Mouse (Mus musculus): ENCODE results near the gene Rnf181.

DNA sequence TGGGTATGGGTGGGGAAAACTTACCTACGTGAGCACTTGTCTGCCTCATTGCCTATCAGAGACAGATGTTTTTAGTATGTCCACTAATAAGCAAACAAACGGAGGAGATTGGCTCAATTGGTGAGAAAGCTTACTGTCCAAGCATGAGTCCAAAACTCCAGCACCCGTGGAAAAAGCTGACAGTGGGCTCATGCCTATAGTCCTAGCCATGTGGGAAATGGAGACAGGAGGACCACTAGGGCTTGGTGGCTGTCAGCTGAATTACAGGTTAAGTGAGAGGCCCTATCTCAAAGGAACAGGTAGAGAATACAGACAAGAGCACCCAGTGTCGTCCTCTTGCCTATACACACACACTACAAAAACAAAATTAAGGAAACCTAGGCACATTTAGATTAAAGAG lies 20.5 kb downstream of the Rnf181 start:
- TF ChIP-seq GATA1 (IDR thresholded peaks at IDR 0.05; ENCODE audit: borderline replicate concordance, low read length) (no peak), FLI1 (IDR thresholded peaks at IDR 0.05; ENCODE audit: low read length) (no peak)

All from megakaryocyte, embryonic 14.5 days (primary cell).